Mouse (Mus musculus): ENCODE results near the gene Zfp385c.

Zfp385c gene

DNA sequence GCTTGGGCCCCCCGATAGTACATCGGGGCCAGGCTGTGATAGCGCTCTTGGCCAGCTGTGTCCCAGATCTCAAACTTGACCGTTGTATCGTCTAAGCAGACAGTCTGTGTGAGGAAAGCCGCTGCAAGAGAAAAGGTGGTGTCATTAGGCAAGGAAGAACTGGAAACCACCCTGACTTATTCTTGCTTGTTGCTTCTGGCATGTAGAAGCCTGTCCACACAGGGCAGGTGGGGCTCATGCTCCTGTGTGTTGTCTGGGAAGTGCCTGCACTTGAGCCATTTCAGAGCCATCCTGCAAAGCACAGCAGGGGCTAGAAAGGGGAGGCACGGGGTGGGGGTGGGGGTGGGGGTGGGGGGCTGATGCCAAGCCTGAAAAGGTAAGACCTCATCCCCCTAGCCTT lies 26.2 kb upstream of the Zfp385c start:
- DNase-seq (ENCODE audit: low read depth, low spot score), result no peak

DNA sequence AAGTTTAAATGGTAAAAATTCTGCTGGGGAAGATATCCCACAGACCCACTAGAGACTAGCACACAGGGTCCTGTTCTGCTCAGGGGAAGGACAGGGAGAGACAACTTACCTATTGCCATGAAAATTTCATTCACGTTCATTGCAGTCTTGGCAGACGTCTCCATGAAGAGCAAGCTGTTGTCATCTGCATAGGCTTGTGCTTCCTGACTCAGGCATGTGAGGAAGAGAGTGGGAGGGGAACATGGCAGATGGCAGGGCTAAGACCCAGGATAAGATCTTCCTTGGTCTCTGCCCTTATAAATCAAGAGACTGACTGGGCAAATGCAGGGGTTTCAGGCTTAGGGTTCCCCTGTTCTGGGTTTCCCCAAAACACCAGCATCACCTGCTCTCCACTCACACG lies 24.4 kb upstream of the Zfp385c start:
- DNase-seq (ENCODE audit: low read depth, low spot score), result no peak

DNA sequence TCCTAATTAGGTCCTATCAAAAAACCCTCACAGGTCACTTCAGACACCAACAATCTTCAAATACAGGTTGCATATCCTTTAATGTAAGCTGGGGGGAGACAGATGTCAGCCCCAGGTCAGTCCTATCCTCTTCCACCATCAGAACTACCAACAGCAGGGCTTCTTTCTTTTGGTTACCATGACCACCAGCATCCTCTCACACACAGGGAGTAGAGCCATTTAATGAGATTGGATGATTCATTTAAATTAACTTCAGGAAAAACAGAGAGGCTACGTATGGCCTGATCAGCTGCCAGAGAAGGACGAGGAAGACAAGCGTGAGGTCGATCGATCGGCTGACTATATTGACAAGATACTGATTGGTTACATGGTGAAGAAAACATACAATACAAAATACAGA lies 22.7 kb upstream of the Zfp385c start:
- DNase-seq (ENCODE audit: low read depth, low spot score), result no peak

DNA sequence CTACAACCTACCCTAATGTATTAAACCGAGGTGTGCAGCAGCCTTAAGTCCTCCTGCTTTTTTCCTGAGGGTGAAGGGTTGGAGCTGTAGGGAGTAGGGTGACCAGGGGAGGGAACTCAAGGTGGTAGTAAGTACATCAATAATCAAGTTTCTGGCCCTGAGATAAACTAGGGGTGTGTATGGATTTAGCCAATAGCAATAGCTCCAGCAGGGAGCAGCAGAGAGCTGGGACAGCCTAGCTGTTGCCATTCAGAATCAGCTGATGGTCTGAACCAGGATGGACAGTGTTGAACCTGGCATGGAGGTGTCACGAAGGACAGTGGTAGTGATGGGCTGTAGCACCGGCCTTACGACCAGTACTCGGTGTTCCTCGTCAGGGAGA lies 22.3 kb upstream of the Zfp385c start:
- DNase-seq (ENCODE audit: low read depth, low spot score), result peak; percentile 79

DNA sequence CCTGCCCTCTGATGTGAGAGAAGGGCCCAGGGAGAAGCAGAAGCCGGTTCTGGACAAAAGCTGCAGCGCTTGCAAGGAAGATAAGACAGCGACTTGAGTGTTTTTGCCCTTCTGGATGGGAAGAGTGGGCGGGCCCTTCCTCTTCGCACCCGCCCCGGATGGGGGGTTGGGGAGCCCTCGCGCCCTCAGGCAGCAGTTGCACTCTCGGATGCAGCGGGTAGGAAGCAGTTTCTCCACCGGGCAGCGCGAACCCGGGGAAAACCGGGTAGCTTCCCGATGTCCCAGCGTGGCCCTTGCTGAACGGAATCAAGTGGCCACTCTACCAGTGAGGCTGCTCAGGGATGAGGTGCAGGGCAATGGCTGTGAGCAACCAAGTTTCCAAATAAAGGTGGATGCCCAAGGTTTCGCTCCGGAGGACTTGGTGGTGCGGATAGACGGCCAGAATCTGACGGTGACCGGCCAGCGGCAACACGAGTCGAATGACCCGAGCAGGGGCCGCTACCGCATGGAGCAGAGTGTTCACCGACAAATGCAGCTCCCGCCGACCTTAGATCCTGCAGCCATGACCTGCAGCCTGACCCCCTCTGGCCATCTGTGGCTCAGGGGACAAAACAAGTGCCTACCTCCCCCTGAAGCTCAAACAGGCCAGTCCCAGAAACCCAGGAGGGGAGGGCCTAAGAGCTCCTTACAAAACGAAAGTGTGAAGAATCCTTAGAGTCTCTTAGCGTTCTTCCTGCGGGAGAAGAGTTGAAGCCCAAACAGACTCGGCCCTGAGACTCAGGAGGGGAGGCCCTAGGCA lies 21.7 kb upstream of the Zfp385c start, which contains the start of gene Hspb9:
Gene Hspb9, plus strand, starts transcription at position 116 of the 799 bp plus-strand sequence.
- DNase-seq (ENCODE audit: low read depth, low spot score), result peak; percentile 92

DNA sequence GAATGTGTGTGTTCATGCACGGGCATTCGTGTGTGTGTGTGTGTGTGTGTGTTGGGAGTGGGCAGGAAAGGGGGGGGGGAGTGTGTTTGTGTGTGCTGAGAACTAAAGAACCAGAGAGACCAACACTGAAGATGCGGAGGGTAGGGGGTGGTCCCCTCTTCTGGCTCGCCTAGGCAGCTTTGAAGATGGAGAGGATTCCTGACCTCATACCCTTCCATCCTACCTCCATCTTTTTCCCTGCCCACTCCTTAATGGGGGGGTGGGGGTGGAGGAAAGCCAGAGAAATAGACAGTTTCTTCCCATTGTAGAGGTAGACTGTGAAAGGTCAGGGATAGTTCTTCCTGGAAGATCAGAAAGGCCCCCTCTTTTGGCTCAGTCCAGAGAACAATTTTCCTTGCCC lies 20.9 kb upstream of the Zfp385c start:
- no peak for DNase-seq (ENCODE audit: low read depth, low spot score)

DNA sequence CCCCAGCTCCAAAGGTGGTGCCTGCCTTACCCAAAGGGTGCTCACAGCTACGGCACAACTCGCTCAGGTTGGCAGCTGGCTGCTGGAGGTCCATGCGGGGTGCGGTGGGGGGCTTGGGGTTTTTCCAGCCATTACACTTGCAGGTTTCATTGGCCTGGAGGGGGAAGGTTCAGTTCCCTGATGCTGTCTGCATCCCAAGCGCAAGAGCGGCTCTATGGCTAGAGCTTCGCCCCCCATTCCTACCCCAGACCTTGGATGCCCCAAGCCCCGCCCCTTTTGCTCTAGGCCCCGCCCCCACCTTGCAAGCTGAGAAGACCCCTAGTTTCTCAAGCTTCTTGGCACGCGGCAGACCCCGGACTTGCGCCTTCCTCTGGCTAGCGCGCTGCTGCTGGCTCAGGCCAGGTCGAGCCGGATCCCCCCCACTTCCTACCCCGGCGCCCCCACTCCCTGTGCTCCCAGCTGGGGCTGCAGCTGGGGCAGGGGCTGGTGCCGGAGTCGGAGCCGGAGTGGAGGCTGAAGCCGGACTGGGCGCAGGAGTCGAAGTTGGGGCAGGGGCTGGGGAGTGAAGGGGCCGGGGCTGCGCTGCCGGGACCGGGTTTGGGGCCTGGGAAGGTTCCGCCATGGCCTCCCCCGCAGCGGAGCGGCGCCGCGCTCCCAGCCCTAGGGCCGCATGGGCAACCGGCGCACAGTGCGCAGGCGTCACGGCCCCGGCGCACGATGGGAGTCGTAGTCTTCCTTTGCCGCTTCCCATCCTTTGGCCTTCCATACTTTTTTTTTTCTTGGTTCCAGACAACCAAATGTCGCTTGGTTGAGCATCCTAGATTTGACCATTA lies 19.7 kb upstream of the Zfp385c start, which contains the start of gene Kat2a:
Gene Kat2a, minus strand, starts transcription at position 683 of the 833 bp plus-strand sequence.
- peak; percentile 93 for DNase-seq (ENCODE audit: low read depth, low spot score)

DNA sequence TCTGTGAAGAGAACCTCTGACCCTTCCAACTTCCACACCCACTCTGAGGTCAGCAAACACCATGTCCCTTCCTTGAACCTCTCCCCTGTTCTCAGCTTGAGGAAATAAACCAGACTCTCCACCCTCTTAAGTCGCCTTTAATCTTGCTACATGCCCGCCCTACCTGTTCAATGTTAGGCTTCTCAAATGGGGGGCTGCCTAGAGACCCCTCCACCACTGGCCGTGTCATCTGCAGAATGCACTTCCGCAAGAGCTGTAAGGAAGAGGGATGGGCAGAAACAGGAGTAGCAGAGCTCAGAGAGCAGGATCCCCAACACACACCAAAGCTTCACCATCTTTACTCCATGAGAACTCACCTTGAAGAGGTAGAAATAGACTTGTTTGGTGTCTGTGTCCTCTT lies 18.7 kb upstream of the Zfp385c start:
- no peak for DNase-seq (ENCODE audit: low read depth, low spot score)

DNA sequence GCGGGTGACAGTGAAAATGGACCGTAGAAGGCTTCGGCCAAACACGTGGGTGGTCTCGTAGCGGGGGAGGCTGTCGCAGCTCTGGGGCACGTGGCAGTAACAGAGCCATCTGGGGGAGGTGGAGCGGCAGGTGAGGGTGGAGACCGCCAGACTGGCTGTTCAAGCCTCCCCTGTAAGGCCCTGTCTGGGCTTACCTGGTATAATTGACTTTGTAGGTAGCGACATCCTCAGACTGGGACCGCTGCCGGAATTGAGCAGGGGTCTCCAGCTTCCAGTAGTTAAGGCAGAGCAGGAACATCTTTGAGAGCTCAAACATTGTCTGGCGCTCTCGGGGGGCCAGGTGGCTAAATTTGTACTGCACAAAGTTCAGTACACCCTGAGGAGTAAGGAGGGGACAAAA lies 18.3 kb upstream of the Zfp385c start:
- DNase-seq (ENCODE audit: low read depth, low spot score), result no peak

DNA sequence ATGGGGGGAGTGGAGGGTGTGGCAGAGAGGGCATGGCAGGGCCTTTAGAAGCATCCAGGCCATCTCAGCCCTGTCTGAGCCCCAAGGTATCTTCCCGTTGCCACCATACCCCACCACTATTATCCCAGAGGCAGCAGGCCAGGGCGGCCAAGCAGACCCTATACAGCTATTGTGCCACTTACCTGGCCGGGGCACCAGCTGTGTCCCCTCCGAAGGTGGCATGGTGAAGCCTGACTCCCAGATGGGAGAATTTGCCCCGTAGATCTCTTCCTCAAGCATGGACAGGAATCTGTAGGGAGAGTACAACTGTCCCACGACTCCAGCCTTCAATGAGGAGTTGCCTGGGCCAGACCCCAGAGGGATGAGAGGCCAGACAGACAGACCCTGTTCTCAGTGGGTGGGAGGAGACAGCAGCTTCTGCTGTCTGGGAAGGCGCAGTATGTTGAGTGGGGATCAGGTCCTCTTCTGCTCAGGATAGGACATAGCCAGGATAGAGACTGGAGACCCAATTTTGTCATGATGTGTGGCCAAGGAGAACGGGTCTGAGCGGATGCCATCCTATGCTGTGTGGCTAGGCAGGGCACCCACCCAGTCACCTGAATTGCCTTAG lies 17.1 kb upstream of the Zfp385c start:
- no peak for DNase-seq (ENCODE audit: low read depth, low spot score)

DNA sequence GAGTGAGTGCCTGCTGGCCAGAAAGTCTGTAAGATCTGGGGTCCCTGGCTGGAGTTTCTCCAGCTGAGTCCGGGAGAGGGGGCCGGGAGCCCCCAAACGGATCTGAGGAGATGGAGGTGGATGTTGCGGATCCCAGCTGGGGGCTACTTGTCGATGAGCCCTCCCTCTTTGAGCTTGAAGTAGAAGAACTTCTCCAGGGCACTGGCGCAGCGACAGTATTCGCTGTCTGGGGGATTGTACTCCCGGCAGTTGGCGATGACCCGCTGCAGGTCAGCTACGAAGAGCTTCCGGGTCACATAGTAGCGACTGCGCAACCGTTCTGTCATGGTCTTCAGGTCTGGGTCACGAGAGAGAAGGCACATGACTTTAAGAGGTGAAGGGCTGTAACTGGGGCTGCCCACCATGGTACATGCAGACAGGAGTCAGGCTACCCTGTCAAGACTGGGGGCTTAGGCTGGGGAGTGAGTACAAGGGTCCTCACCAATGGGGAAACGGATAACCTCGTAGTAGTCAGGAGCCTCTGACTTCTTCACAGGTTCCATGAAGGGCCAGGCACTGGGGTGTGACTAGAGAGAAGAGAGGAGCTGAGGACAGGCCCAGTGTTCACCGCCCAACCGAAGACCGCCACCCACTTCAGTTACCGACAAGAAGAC lies 13.0 kb upstream of the Zfp385c start:
- DNase-seq (ENCODE audit: low read depth, low spot score), result no peak

DNA sequence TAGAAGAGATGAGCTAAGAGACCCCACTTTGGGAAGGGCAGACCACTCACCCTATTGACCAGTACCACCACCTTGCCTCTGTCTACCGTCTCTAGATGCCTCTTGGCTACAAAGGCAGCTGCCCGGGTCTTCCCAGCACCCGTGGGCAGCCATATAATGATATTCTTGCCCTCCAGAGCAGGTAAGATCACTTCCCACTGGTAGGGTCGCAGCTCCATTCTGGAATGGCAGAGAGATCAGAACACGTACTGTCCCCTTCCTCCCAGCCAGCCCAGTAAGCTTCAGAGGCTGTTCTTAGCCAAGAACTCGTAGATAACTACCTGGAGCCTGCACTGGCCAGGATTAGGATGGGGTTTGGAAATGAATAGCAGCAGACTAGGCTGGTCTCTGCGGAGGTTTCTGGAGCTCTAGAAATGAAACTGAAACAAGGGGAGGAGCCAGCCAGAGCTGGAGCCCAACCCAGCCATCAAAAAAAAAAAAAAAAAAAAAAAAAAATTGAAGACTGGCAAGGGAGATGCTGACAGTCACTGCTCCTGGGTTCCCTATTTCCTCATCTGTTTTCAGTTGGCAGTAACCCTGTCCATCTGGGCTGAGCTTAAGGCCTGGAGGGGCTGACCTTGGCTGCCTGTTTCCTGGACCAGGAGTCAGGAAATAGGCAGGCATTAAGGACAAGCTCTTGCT lies 11.7 kb upstream of the Zfp385c start, which contains the start of gene Dhx58:
Gene Dhx58, minus strand, starts transcription at position 421 of the 681 bp plus-strand sequence.
- DNase-seq (ENCODE audit: low read depth, low spot score), result no peak

DNA sequence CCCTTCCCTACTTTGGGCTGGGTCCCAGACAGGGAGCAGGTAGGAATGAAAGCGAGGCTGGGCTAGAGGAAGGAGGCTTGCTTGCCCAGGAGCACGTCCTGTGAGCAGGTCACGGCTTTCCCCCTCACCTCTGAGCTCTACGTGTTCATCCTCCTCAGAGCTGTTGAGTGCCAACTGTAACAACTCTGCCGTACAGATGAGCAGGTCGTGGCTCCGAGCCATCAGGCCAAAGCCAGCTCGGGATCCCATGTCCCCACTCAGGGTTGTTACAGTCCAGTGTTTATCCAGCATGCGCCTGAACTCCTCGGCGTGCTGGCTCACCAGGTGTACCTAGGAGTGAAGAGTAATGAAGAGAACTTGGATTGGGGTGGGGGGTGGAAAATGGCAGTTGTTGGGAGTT lies 11.1 kb upstream of the Zfp385c start:
- DNase-seq (ENCODE audit: low read depth, low spot score), result no peak

DNA sequence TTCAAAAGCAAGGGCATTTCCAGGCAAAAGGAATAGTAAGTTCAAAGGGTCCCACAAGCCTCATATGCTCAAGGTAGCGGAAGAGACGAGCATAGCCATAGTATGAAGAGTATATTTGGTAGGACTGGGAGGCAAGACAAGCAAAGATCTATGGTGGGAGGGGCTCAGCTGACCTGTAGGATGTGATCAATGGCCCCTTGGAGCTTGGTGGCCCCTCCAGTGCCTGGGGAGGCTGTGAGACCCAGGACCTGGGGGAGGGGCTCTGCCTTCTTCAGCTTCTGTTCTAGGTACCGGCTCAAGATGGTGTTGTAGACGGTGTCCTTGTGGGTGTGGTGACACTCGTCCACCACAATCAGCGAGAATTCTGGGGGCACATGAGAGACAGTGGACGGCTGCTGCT lies 10.7 kb upstream of the Zfp385c start:
- DNase-seq (ENCODE audit: low read depth, low spot score), result no peak

DNA sequence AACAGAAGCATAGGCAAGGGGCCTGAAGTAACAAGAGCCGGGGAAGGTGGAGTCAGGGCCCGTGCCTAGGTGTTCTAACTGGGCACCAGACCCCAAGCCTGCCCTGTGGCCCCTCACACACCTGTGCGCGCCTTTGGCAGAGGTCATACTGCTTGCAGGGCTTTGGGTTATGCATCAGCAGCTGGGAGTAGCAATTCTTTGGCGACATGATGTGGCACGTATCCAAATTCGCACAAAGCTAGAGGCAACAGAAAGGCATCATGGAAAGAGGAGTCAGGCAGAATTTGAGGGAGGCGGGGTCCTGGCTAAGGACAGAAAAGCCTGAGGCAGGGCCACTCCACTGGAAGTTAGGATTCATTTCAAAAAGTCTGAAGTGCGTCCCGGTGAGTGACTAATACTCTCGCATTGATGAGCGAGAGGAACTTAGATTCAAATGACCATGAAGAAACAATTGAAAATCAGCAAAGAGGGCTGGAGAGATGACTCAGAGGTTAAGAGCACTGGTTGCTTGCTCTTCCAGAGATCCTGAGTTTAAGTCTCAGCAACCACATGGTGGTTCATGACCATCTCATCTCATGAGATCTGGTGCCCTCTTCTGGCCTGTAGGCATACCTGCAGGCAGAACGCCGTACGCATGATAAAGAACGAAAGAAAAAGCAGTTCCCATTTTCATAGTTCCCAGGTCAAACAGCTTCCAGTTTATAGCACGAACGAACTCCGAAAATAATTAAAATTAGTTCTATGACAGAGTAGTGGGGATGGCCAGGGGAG lies 10.0 kb upstream of the Zfp385c start:
- DNase-seq (ENCODE audit: low read depth, low spot score), result peak; percentile 88

DNA sequence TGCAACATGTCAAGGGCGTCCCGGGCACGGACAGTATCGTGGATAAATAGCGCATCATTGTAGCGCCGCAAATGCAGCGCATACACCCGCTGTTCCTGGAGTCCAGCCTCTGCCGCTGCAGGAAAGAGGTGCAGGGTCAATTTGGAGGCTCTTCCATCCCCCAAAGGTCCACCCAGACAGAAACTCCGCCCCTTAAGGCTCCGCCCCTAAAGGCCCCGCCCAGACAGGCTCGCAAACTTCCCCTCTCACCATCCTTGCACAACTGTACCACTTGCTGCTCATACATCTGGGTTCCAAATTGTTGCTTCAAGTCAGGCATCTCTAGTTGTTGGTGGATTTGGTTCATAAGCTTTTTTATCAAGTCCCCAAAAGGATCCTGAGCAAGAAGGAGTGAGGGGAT lies 9.0 kb upstream of the Zfp385c start:
- peak; percentile 71 for DNase-seq (ENCODE audit: low read depth, low spot score)

DNA sequence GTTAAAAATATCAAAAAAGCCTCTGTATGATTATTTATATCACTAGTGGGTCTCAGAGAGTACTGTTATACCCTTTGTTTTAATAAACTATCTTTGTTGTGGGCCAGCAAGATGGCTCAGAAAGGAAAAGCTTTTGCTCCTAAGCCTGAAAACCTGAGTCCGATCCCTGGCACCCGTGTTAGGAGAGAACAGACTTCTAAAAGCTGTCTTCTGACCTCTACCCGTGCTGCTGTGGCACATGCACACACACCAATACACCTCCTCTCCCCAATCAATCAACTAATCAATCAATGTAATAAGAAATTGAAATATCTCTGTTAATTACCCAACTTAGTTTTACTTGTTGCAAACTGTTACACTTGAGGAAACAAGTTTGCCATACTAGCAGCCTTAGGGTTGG lies 8.5 kb upstream of the Zfp385c start:
- DNase-seq (ENCODE audit: low read depth, low spot score), result no peak

DNA sequence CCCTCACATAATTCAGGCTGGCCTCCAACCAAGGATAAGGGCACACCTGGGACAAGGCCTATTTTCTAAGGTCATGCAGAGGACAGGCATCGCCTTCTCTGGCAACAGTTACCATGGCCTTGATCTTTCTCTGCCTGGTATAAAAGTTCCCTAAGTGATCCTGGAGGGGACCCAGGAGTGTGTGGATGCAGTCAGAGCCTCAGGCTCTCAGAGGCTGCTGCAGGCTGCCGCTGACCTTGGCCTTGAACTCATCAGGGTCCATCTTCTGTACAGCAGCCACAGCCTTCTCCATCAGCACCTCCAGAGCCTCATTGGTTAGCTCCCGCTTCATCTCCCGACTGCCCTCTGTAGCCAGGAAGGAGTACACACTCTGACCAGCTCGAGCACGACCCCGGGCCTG lies 5.7 kb upstream of the Zfp385c start:
- no peak for DNase-seq (ENCODE audit: low read depth, low spot score)

DNA sequence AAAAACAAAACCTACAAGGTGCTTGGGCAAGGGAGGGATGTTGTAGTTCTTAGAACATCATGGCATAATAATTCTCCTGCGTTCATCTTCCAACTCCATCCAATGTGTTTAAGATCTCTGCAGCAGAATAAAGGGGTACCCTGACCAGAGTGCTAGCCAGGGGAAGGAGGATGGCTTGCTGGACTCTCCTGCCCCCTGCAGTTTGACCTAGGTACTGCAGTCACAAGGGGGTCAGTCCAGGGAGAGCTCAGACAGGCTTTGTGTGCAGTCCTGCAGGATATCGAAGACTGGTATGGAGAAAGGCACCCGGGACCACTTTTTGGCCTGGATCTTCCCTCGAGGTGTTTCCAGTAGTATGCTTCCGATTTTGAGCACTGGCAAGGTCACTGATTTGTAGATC lies 2.7 kb upstream of the Zfp385c start:
- peak; percentile 78 for DNase-seq (ENCODE audit: low read depth, low spot score)

DNA sequence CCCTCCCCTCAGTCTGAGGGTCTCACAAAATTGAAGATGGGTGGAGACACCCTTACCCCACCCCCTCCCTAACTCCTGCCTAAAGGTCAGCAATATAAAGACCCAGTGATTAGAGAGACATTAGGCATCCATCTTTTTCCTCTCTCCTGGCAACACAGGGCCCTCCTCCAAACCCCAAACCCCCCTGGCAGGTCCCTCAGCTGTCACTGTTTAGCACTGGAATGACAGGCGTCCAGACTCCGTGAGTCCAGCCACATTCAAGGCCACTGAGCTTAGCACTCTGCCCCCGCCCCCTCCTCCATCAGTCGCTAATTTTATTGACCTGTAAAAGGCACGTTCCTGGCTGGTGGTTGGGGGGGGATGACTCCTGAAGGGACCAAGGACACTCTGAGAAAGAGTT lies 899 bp upstream of the Zfp385c start:
- no peak for DNase-seq (ENCODE audit: low read depth, low spot score)
